Mouse (Mus musculus) kidney, adult 8-10 months (tissue): ENCODE results near the gene Gpr174.
"Not testable (repeated sequence)": the region's sequence is repeated elsewhere in the genome, so short reads cannot be mapped to it uniquely, and the experiment has no call there.

ENCODE experiments used
- DNase-seq, 2 experiments: peaks; one replicate each; pipeline ENCODE4 v3.0.0; 2022

The Gpr174 gene

GRCm38 (mm10) chrX:107255486-107256227 is at the start of gene Gpr174:
Gpr174 (plus strand) TSS chrX:107255878.
- no peak for DNase-seq

- no peak for DNase-seq
These were observed 38.0 kb upstream of the Gpr174 start for GRCm38 (mm10) chrX:107217577-107218090.

GRCm38 (mm10) chrX:107224846-107225245 is 30.8 kb upstream of the Gpr174 start:
- DNase-seq = no peak

- DNase-seq = no peak
These were observed 24.5 kb upstream of the Gpr174 start for GRCm38 (mm10) chrX:107231214-107231613.

GRCm38 (mm10) chrX:107234655-107235054 is 21.0 kb upstream of the Gpr174 start:
- DNase-seq = no peak

GRCm38 (mm10) chrX:107236461-107236860 is 19.2 kb upstream of the Gpr174 start:
- DNase-seq = no peak

- DNase-seq = no peak
These were observed 5.3 kb upstream of the Gpr174 start for GRCm38 (mm10) chrX:107250390-107250789.

GRCm38 (mm10) chrX:107264619-107265018 is 8.9 kb downstream of the Gpr174 start:
- no peak for DNase-seq

- no peak for DNase-seq
These were observed 21.9 kb downstream of the Gpr174 start for GRCm38 (mm10) chrX:107277606-107278005.

GRCm38 (mm10) chrX:107284211-107284610 is 28.5 kb downstream of the Gpr174 start:
- DNase-seq = no peak

GRCm38 (mm10) chrX:107297861-107298260 is 42.2 kb downstream of the Gpr174 start:
- not testable (repeated sequence) for DNase-seq

- no peak for DNase-seq
These were observed 43.1 kb downstream of the Gpr174 start for GRCm38 (mm10) chrX:107298761-107299160.

- DNase-seq = no peak
These were observed 50.8 kb downstream of the Gpr174 start for GRCm38 (mm10) chrX:107306492-107306891.

- DNase-seq = no peak
These were observed 56.9 kb downstream of the Gpr174 start for GRCm38 (mm10) chrX:107312533-107312932.

GRCm38 (mm10) chrX:107325697-107326381 is 70.2 kb downstream of the Gpr174 start:
- no peak for DNase-seq

GRCm38 (mm10) chrX:107329849-107330248 is 74.2 kb downstream of the Gpr174 start:
- DNase-seq = no peak

- no peak for DNase-seq
These were observed 80.9 kb downstream of the Gpr174 start for GRCm38 (mm10) chrX:107336609-107337008.

- no peak for DNase-seq
These were observed 86.3 kb downstream of the Gpr174 start for GRCm38 (mm10) chrX:107341980-107342379.
